Mouse (Mus musculus): Measurements from ENCODE around the gene Kcnab3. TPM values are rescaled to one million over a fixed set of nuclear protein-coding genes. Genes with fewer than 3 reads are reported as not detected.

The Kcnab3 gene
- polyA plus RNA-seq, 2 experiments, result 0.10 to 0.20 TPM

DNA sequence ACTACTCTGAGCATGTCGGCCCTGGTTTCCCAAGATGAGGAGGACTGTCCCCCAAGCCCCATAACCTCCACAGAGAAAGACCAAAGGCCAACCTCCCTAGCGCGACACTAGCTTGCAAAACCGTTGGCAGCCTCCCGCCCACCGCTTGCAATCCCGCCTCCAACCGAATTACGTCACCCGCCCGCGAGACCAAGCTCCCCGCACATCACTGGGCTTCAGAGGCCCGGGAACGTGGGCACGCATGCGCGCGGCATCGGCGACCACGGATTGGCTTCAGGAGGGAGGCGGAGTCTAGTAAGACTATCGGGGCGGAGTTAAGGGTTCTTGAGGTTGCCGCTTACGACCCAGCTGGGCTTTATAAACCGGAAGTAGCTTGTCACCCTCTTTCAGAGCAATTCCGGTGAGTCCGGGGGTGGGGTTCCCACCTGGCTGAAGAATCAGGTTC lies 2.4 kb upstream of the Kcnab3 start, which contains the start of the genes Cntrob and Trappc1:
TSS of gene Cntrob (minus strand) at position 109 of the 445 bp plus-strand sequence.
TSS of gene Trappc1 (plus strand) at position 314 of the 445 bp plus-strand sequence.
- peaks cover 22% of the 10 kb centered on the region for H3K27me3 ChIP-seq (ENCODE audit: control insufficient read depth, insufficient read depth, low read length)
- H3K4me2 ChIP-seq (ENCODE audit: low read depth), result peak within 1 kb of the TSS; percentile 100
- H3K4me3 ChIP-seq (ENCODE audit: insufficient read depth in 1 of 2, low read depth in 2 of 2, low read length in 2 of 2), result peak within 1 kb of the TSS; percentile 86 to 92
- H3K9ac ChIP-seq (replicated peaks), result peak within 1 kb of the TSS; percentile 98
- peaks cover 21 to 26% of the 10 kb centered on the region in 2 experiments for H3K4me1 ChIP-seq (replicated peaks; ENCODE audit: control insufficient read depth in 2 of 2, insufficient read depth in 2 of 2, low read length in 1 of 2)
- WGBS (ENCODE audit: insufficient replicate concordance), result under 1% methylated on average over 30 of the region's 30 CpGs
- H3K27ac ChIP-seq, result peak within 1 kb of the TSS; percentile 89
- H3K9me3 ChIP-seq (ENCODE audit: control insufficient read depth, low read length), result no peaks in the 10 kb centered on the region
- DNase-seq (ENCODE audit: low read depth in 3 of 3, low spot score in 3 of 3) (peak; percentile 97 to 98 (median 98)), ATAC-seq (ENCODE audit: insufficient read depth) (peak; percentile 92)
- TF ChIP-seq EP300 (IDR thresholded peaks at IDR 0.05; ENCODE audit: low read depth) (no peak; the same call in 1 of the 2 replicates), CTCF (IDR thresholded peaks at IDR 0.05; ENCODE audit: low read depth) (peak; percentile 30; the same call in 1 of the 2 replicates)
- H3K36me3 ChIP-seq (replicated peaks; ENCODE audit: control insufficient read depth, insufficient read depth, low read depth), result no peaks in the 10 kb centered on the region

DNA sequence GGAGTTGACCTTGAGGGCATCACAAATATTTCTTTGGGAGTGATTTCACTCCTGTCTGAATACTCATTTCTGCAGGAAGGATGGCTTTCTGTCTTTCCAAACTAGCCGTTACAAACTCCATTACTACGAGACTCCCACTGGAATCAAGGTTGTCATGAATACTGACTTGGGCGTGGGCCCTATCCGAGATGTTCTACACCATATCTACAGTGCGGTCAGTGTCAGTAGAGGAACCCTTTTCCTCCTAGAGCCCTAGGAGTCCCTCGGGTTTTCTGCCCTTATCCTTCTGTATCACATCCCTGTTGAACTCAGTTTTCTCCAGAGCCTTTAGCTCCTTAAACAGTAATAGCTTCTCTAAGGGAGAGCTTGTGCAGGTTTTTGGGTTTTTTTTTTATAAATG lies 1.3 kb upstream of the Kcnab3 start:
- TF ChIP-seq EP300 (IDR thresholded peaks at IDR 0.05; ENCODE audit: low read depth), result no peak
- no peak for TF ChIP-seq CTCF (IDR thresholded peaks at IDR 0.05; ENCODE audit: low read depth)
- no peak for DNase-seq (ENCODE audit: low read depth in 3 of 3, low spot score in 3 of 3)
- Histone ChIP-seq H3K27me3 (ENCODE audit: control insufficient read depth, insufficient read depth, low read length) (peaks cover 28% of the 10 kb centered on the region), H3K9ac (replicated peaks) (peak overlapping the region; percentile 90), H3K36me3 (replicated peaks; ENCODE audit: control insufficient read depth, insufficient read depth, low read depth) (no peaks in the 10 kb centered on the region), H3K27ac (no peak overlapping the region; the same call in 1 of the 2 replicates), H3K4me1 (replicated peaks; ENCODE audit: control insufficient read depth in 2 of 2, insufficient read depth in 2 of 2, low read length in 1 of 2) (peaks cover 21 to 26% of the 10 kb centered on the region in 2 experiments), H3K4me2 (ENCODE audit: low read depth) (peak overlapping the region; percentile 100), H3K4me3 (ENCODE audit: insufficient read depth in 1 of 2, low read depth in 2 of 2, low read length in 2 of 2) (peak overlapping the region; percentile 86 to 92; a peak in 3 of 4 replicates), H3K9me3 (ENCODE audit: control insufficient read depth, low read length) (no peaks in the 10 kb centered on the region)
- ATAC-seq (ENCODE audit: insufficient read depth), result no peak
- 60% methylated on average over 6 of the region's 6 CpGs for WGBS (ENCODE audit: insufficient replicate concordance)

DNA sequence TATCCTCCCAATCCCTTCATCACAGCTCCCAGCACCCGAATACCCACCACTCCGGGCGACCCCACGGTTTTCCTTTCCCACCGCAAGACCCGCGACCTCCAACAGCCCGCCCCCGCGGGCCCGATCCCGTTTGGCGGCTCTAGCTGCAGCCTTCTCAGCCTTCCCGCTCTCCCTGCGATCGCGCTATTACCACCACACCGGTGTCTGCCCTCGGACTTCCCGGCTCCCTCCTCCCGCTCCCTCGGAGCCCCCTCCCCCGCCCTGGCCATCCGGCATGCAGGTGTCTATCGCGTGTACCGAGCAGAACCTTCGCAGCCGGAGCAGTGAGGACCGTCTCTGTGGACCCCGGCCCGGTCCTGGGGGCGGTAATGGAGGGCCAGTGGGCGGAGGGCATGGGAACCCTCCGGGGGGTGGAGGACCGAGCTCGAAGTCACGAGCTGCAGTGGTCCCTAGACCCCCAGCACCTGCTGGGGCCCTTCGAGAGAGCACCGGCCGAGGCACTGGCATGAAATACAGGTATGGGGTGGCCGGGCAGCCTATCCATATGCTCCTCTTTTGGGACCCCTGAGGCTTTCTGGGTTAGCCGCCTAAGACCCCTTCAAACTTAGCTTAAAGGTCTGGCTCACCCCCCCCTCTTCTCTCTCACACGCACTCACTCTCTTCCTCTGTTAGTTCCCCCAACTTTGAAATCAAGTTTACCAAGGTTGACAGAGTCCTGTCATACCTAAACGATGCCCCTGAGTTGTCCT lies 524 bp downstream of the Kcnab3 start:
- peak overlapping the region; percentile 28; the same call in 1 of the 2 replicates for H3K9ac ChIP-seq (replicated peaks)
- H3K4me3 ChIP-seq (ENCODE audit: insufficient read depth in 1 of 2, low read depth in 2 of 2, low read length in 2 of 2), result peak overlapping the region; percentile 48 to 51
- ATAC-seq (ENCODE audit: insufficient read depth) (no peak), DNase-seq (ENCODE audit: low read depth in 3 of 3, low spot score in 3 of 3) (no peak)
- no peaks in the 10 kb centered on the region for H3K36me3 ChIP-seq (replicated peaks; ENCODE audit: control insufficient read depth, insufficient read depth, low read depth)
- peaks cover 32% of the 10 kb centered on the region for H3K27me3 ChIP-seq (ENCODE audit: control insufficient read depth, insufficient read depth, low read length)
- H3K9me3 ChIP-seq (ENCODE audit: control insufficient read depth, low read length), result no peaks in the 10 kb centered on the region
- 3% methylated on average over 45 of the region's 45 CpGs for WGBS (ENCODE audit: insufficient replicate concordance)
- peak overlapping the region; percentile 100 for H3K4me2 ChIP-seq (ENCODE audit: low read depth)
- H3K27ac ChIP-seq, result no peak overlapping the region
- no peak for TF ChIP-seq CTCF (IDR thresholded peaks at IDR 0.05; ENCODE audit: low read depth)
- no peak for TF ChIP-seq EP300 (IDR thresholded peaks at IDR 0.05; ENCODE audit: low read depth)
- peaks cover 21 to 27% of the 10 kb centered on the region in 2 experiments for H3K4me1 ChIP-seq (replicated peaks; ENCODE audit: control insufficient read depth in 2 of 2, insufficient read depth in 2 of 2, low read length in 1 of 2)

DNA sequence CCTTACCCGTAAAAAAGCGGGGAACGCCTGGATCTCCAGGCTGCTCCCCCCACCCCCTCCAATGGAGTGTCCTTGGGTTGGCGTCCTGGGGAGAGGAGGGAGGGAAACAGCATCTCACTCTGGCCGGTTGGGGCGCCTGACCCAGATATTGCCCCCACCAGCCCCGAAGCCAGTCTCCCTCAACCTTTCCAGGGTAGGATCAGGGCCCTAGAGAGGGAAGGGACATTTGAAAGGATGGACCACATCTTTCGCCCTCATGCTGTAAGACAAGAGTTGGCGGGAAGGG lies 1.0 kb downstream of the Kcnab3 start:
- no peaks in the 10 kb centered on the region for H3K36me3 ChIP-seq (replicated peaks; ENCODE audit: control insufficient read depth, insufficient read depth, low read depth)
- 16% methylated on average over 9 of the region's 9 CpGs for WGBS (ENCODE audit: insufficient replicate concordance)
- H3K4me1 ChIP-seq (replicated peaks; ENCODE audit: control insufficient read depth in 2 of 2, insufficient read depth in 2 of 2, low read length in 1 of 2), result peaks cover 22 to 28% of the 10 kb centered on the region in 2 experiments
- TF ChIP-seq CTCF (IDR thresholded peaks at IDR 0.05; ENCODE audit: low read depth), result peak; percentile 21; the same call in 1 of the 2 replicates
- no peak for TF ChIP-seq EP300 (IDR thresholded peaks at IDR 0.05; ENCODE audit: low read depth)
- ATAC-seq (ENCODE audit: insufficient read depth), result no peak
- no peak overlapping the region for H3K9ac ChIP-seq (replicated peaks)
- H3K27me3 ChIP-seq (ENCODE audit: control insufficient read depth, insufficient read depth, low read length), result peaks cover 32% of the 10 kb centered on the region
- no peak for DNase-seq (ENCODE audit: low read depth in 3 of 3, low spot score in 3 of 3)
- H3K9me3 ChIP-seq (ENCODE audit: control insufficient read depth, low read length), result no peaks in the 10 kb centered on the region
- H3K4me3 ChIP-seq (ENCODE audit: insufficient read depth in 1 of 2, low read depth in 2 of 2, low read length in 2 of 2), result no peak overlapping the region
- H3K27ac ChIP-seq, result no peak overlapping the region
- H3K4me2 ChIP-seq (ENCODE audit: low read depth), result no peak overlapping the region

DNA sequence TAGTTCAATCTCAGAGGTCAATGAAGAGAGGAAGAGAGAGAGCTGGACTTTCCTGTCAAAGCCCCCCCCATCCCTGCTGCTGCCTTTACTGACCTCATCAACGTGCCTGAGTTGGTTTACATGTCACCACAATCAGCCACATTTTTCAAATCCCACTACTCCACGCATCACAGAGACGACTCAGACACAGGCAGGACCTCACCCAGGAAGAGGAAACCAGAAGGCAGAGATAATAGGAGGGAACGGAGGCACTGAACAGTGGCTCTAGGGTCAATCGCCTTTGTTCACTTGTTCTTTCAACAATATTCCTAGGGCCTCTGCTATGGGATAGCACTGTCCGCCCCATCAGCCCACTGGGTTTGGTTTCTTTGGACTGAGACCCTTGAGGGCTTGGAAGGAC lies 1.6 kb downstream of the Kcnab3 start:
- DNase-seq (ENCODE audit: low read depth in 3 of 3, low spot score in 3 of 3), result no peak
- peaks cover 23 to 30% of the 10 kb centered on the region in 2 experiments for H3K4me1 ChIP-seq (replicated peaks; ENCODE audit: control insufficient read depth in 2 of 2, insufficient read depth in 2 of 2, low read length in 1 of 2)
- H3K4me2 ChIP-seq (ENCODE audit: low read depth), result no peak overlapping the region
- ATAC-seq (ENCODE audit: insufficient read depth), result no peak
- H3K27ac ChIP-seq, result no peak overlapping the region
- no peak overlapping the region for H3K9ac ChIP-seq (replicated peaks)
- TF ChIP-seq EP300 (IDR thresholded peaks at IDR 0.05; ENCODE audit: low read depth) (no peak), CTCF (IDR thresholded peaks at IDR 0.05; ENCODE audit: low read depth) (no peak)
- H3K27me3 ChIP-seq (ENCODE audit: control insufficient read depth, insufficient read depth, low read length), result peaks cover 32% of the 10 kb centered on the region
- H3K36me3 ChIP-seq (replicated peaks; ENCODE audit: control insufficient read depth, insufficient read depth, low read depth), result no peaks in the 10 kb centered on the region
- 14% methylated on average over 6 of the region's 6 CpGs for WGBS (ENCODE audit: insufficient replicate concordance)
- no peaks in the 10 kb centered on the region for H3K9me3 ChIP-seq (ENCODE audit: control insufficient read depth, low read length)
- H3K4me3 ChIP-seq (ENCODE audit: insufficient read depth in 1 of 2, low read depth in 2 of 2, low read length in 2 of 2), result no peak overlapping the region
